Mouse (Mus musculus): ENCODE results near the gene Fshr. TPM values are rescaled to one million over a fixed set of nuclear protein-coding genes. Genes with fewer than 3 reads are reported as not detected.
"Not testable (repeated sequence)": the region's sequence is repeated elsewhere in the genome, so short reads cannot be mapped to it uniquely, and the experiment has no call there.

Fshr gene
- 0.08 and 0.27 TPM in 2 replicates for polyA plus RNA-seq (2014; fragmentation: Nextera tagmentation; extraction: Ambion mirVana)

GRCm38 (mm10) chr17:89200575-89200974, at the start of gene Fshr:
TSS of gene Fshr (minus strand) at chr17:89200675.
- H3K4me1 ChIP-seq (ENCODE audit: control insufficient read depth in 2 of 2, insufficient read depth in 2 of 2, low read length in 2 of 2): no peaks in the 10 kb centered on the region
- H3K9me3 ChIP-seq (ENCODE audit: control insufficient read depth, low read length): no peaks in the 10 kb centered on the region
- no peaks in the 10 kb centered on the region for H3K27me3 ChIP-seq (ENCODE audit: control insufficient read depth, insufficient read depth, low read length)
- H3K9ac ChIP-seq (ENCODE audit: low read length): no peak within 1 kb of the TSS
- H3K27ac ChIP-seq (replicated peaks in 1 of 2; ENCODE audit: control insufficient read depth in 1 of 2, insufficient read depth in 1 of 2, low read depth in 2 of 2, low read length in 2 of 2): no peak within 1 kb of the TSS
- no peak within 1 kb of the TSS for H3K4me2 ChIP-seq (ENCODE audit: low read length)
- no peak for ATAC-seq (ENCODE audit: insufficient number of reproducible peaks, insufficient read depth, low FRiP score, low read depth)
- H3K4me3 ChIP-seq (ENCODE audit: control insufficient read depth in 1 of 2, insufficient read depth in 1 of 2, low read depth in 1 of 2, low read length in 2 of 2): no peak within 1 kb of the TSS
- 70% methylated on average over 6 of the region's 6 CpGs for WGBS
- H3K36me3 ChIP-seq (ENCODE audit: control insufficient read depth, insufficient read depth, low read length): no peaks in the 10 kb centered on the region

GRCm38 (mm10) chr17:89202181-89202580, 1.7 kb upstream of the Fshr start:
- no peaks in the 10 kb centered on the region for H3K4me1 ChIP-seq (ENCODE audit: control insufficient read depth in 2 of 2, insufficient read depth in 2 of 2, low read length in 2 of 2)
- H3K9ac ChIP-seq (ENCODE audit: low read length): no peak overlapping the region
- no peak overlapping the region for H3K27ac ChIP-seq (replicated peaks in 1 of 2; ENCODE audit: control insufficient read depth in 1 of 2, insufficient read depth in 1 of 2, low read depth in 2 of 2, low read length in 2 of 2)
- no peak overlapping the region for H3K4me2 ChIP-seq (ENCODE audit: low read length)
- H3K4me3 ChIP-seq (ENCODE audit: control insufficient read depth in 1 of 2, insufficient read depth in 1 of 2, low read depth in 1 of 2, low read length in 2 of 2): no peak overlapping the region
- no peaks in the 10 kb centered on the region for H3K27me3 ChIP-seq (ENCODE audit: control insufficient read depth, insufficient read depth, low read length)
- ATAC-seq (ENCODE audit: insufficient number of reproducible peaks, insufficient read depth, low FRiP score, low read depth): no peak
- WGBS: 79% methylated on average over 6 of the region's 6 CpGs
- no peaks in the 10 kb centered on the region for H3K36me3 ChIP-seq (ENCODE audit: control insufficient read depth, insufficient read depth, low read length)
- no peaks in the 10 kb centered on the region for H3K9me3 ChIP-seq (ENCODE audit: control insufficient read depth, low read length)

GRCm38 (mm10) chr17:89173545-89173944, 26.9 kb downstream of the Fshr start:
- Histone ChIP-seq H3K36me3 (ENCODE audit: control insufficient read depth, insufficient read depth, low read length) (no peaks in the 10 kb centered on the region), H3K9ac (ENCODE audit: low read length) (no peak overlapping the region), H3K4me3 (ENCODE audit: control insufficient read depth in 1 of 2, insufficient read depth in 1 of 2, low read depth in 1 of 2, low read length in 2 of 2) (no peak overlapping the region), H3K4me1 (ENCODE audit: control insufficient read depth in 2 of 2, insufficient read depth in 2 of 2, low read length in 2 of 2) (no peaks in the 10 kb centered on the region), H3K9me3 (ENCODE audit: control insufficient read depth, low read length) (no peaks in the 10 kb centered on the region), H3K27me3 (ENCODE audit: control insufficient read depth, insufficient read depth, low read length) (no peaks in the 10 kb centered on the region), H3K27ac (replicated peaks in 1 of 2; ENCODE audit: control insufficient read depth in 1 of 2, insufficient read depth in 1 of 2, low read depth in 2 of 2, low read length in 2 of 2) (no peak overlapping the region), H3K4me2 (ENCODE audit: low read length) (no peak overlapping the region)
- no peak for ATAC-seq (ENCODE audit: insufficient number of reproducible peaks, insufficient read depth, low FRiP score, low read depth)
- 59% methylated on average over 1 of the region's 1 CpGs for WGBS

GRCm38 (mm10) chr17:89164773-89165172, 35.7 kb downstream of the Fshr start:
- Histone ChIP-seq H3K9me3 (ENCODE audit: control insufficient read depth, low read length) (no peaks in the 10 kb centered on the region), H3K36me3 (ENCODE audit: control insufficient read depth, insufficient read depth, low read length) (no peaks in the 10 kb centered on the region), H3K4me2 (ENCODE audit: low read length) (no peak overlapping the region), H3K4me1 (ENCODE audit: control insufficient read depth in 2 of 2, insufficient read depth in 2 of 2, low read length in 2 of 2) (no peaks in the 10 kb centered on the region), H3K9ac (ENCODE audit: low read length) (no peak overlapping the region), H3K4me3 (ENCODE audit: control insufficient read depth in 1 of 2, insufficient read depth in 1 of 2, low read depth in 1 of 2, low read length in 2 of 2) (no peak overlapping the region), H3K27me3 (ENCODE audit: control insufficient read depth, insufficient read depth, low read length) (no peaks in the 10 kb centered on the region), H3K27ac (replicated peaks in 1 of 2; ENCODE audit: control insufficient read depth in 1 of 2, insufficient read depth in 1 of 2, low read depth in 2 of 2, low read length in 2 of 2) (no peak overlapping the region)
- no peak for ATAC-seq (ENCODE audit: insufficient number of reproducible peaks, insufficient read depth, low FRiP score, low read depth)

GRCm38 (mm10) chr17:89162475-89162874, 38.0 kb downstream of the Fshr start:
- no peaks in the 10 kb centered on the region for H3K9me3 ChIP-seq (ENCODE audit: control insufficient read depth, low read length)
- H3K4me3 ChIP-seq (ENCODE audit: control insufficient read depth in 1 of 2, insufficient read depth in 1 of 2, low read depth in 1 of 2, low read length in 2 of 2): no peak overlapping the region
- no peaks in the 10 kb centered on the region for H3K36me3 ChIP-seq (ENCODE audit: control insufficient read depth, insufficient read depth, low read length)
- H3K4me1 ChIP-seq (ENCODE audit: control insufficient read depth in 2 of 2, insufficient read depth in 2 of 2, low read length in 2 of 2): no peaks in the 10 kb centered on the region
- no peaks in the 10 kb centered on the region for H3K27me3 ChIP-seq (ENCODE audit: control insufficient read depth, insufficient read depth, low read length)
- H3K9ac ChIP-seq (ENCODE audit: low read length): no peak overlapping the region
- WGBS: 82% methylated on average over 3 of the region's 3 CpGs
- H3K27ac ChIP-seq (replicated peaks in 1 of 2; ENCODE audit: control insufficient read depth in 1 of 2, insufficient read depth in 1 of 2, low read depth in 2 of 2, low read length in 2 of 2): no peak overlapping the region
- no peak overlapping the region for H3K4me2 ChIP-seq (ENCODE audit: low read length)
- ATAC-seq (ENCODE audit: insufficient number of reproducible peaks, insufficient read depth, low FRiP score, low read depth): no peak

GRCm38 (mm10) chr17:89159343-89159742, 41.1 kb downstream of the Fshr start:
- WGBS: 83% methylated on average over 3 of the region's 3 CpGs
- H3K4me2 ChIP-seq (ENCODE audit: low read length): not testable (repeated sequence)

GRCm38 (mm10) chr17:89144806-89145205, 55.7 kb downstream of the Fshr start:
- Histone ChIP-seq H3K9ac (ENCODE audit: low read length) (no peak overlapping the region), H3K27ac (replicated peaks in 1 of 2; ENCODE audit: control insufficient read depth in 1 of 2, insufficient read depth in 1 of 2, low read depth in 2 of 2, low read length in 2 of 2) (no peak overlapping the region), H3K4me3 (ENCODE audit: control insufficient read depth in 1 of 2, insufficient read depth in 1 of 2, low read depth in 1 of 2, low read length in 2 of 2) (no peak overlapping the region), H3K27me3 (ENCODE audit: control insufficient read depth, insufficient read depth, low read length) (no peaks in the 10 kb centered on the region), H3K4me2 (ENCODE audit: low read length) (no peak overlapping the region), H3K9me3 (ENCODE audit: control insufficient read depth, low read length) (no peaks in the 10 kb centered on the region), H3K36me3 (ENCODE audit: control insufficient read depth, insufficient read depth, low read length) (no peaks in the 10 kb centered on the region), H3K4me1 (ENCODE audit: control insufficient read depth in 2 of 2, insufficient read depth in 2 of 2, low read length in 2 of 2) (no peaks in the 10 kb centered on the region)
- WGBS: 73% methylated on average over 6 of the region's 6 CpGs
- no peak for ATAC-seq (ENCODE audit: insufficient number of reproducible peaks, insufficient read depth, low FRiP score, low read depth)

More at GRCm38 (mm10) chr17:89159343-89159742, 41.1 kb downstream of the Fshr start:
- H3K9me3 ChIP-seq (ENCODE audit: control insufficient read depth, low read length); H3K27me3 ChIP-seq (ENCODE audit: control insufficient read depth, insufficient read depth, low read length); H3K4me1 ChIP-seq (ENCODE audit: control insufficient read depth in 2 of 2, insufficient read depth in 2 of 2, low read length in 2 of 2); ATAC-seq (ENCODE audit: insufficient number of reproducible peaks, insufficient read depth, low FRiP score, low read depth); H3K9ac ChIP-seq (ENCODE audit: low read length); H3K4me3 ChIP-seq (ENCODE audit: control insufficient read depth in 1 of 2, insufficient read depth in 1 of 2, low read depth in 1 of 2, low read length in 2 of 2); H3K27ac ChIP-seq (replicated peaks in 1 of 2; ENCODE audit: control insufficient read depth in 1 of 2, insufficient read depth in 1 of 2, low read depth in 2 of 2, low read length in 2 of 2); H3K36me3 ChIP-seq (ENCODE audit: control insufficient read depth, insufficient read depth, low read length): not testable (repeated sequence)

- Histone ChIP-seq H3K27me3 (ENCODE audit: control insufficient read depth, insufficient read depth, low read length) (no peaks in the 10 kb centered on the region), H3K27ac (replicated peaks in 1 of 2; ENCODE audit: control insufficient read depth in 1 of 2, insufficient read depth in 1 of 2, low read depth in 2 of 2, low read length in 2 of 2) (no peak overlapping the region), H3K4me3 (ENCODE audit: control insufficient read depth in 1 of 2, insufficient read depth in 1 of 2, low read depth in 1 of 2, low read length in 2 of 2) (no peak overlapping the region), H3K4me2 (ENCODE audit: low read length) (no peak overlapping the region), H3K4me1 (ENCODE audit: control insufficient read depth in 2 of 2, insufficient read depth in 2 of 2, low read length in 2 of 2) (no peaks in the 10 kb centered on the region), H3K9me3 (ENCODE audit: control insufficient read depth, low read length) (no peaks in the 10 kb centered on the region), H3K36me3 (ENCODE audit: control insufficient read depth, insufficient read depth, low read length) (no peaks in the 10 kb centered on the region), H3K9ac (ENCODE audit: low read length) (no peak overlapping the region)
- no peak for ATAC-seq (ENCODE audit: insufficient number of reproducible peaks, insufficient read depth, low FRiP score, low read depth)
- WGBS: 59% methylated on average over 2 of the region's 2 CpGs
Measured at GRCm38 (mm10) chr17:89120023-89120422, 80.5 kb downstream of the Fshr start.
